Mouse (Mus musculus) E14TG2a.4 (cell line): ENCODE results near the gene Map3k4.

Experiments used
- H3K27me3 ChIP-seq: 2 replicates; pipeline ENCODE4 v1.6.1; 2014; ENCODE audit warnings: low read length, control low read depth; ENCODE audit not compliant: insufficient read depth
- H3K36me3 ChIP-seq: 2 replicates; pipeline ENCODE4 v1.6.1; 2014; ENCODE audit warnings: low read length, control low read depth; ENCODE audit not compliant: insufficient read depth
- H3K4me1 ChIP-seq: replicated peaks from 2 replicates; pipeline ENCODE4 v1.6.1; 2014; ENCODE audit warnings: low read depth, low read length, control low read depth
- H3K4me3 ChIP-seq: replicated peaks from 2 replicates; pipeline ENCODE4 v1.5.1; 2014; ENCODE audit warnings: mild to moderate bottlenecking, low read length
- H3K9me3 ChIP-seq: 2 replicates; pipeline ENCODE4 v1.6.1; 2014; ENCODE audit warnings: low read length, control low read depth
- CTCF ChIP-seq: conservative IDR thresholded peaks from 2 replicates; pipeline ENCODE4 v1.5.1; 2014; ENCODE audit warnings: low read length
- NANOG ChIP-seq: IDR thresholded peaks from 2 replicates; pipeline ENCODE4 v1.6.1; 2014; ENCODE audit warnings: borderline replicate concordance, low read length, mixed read lengths
- POU5F1 ChIP-seq: IDR thresholded peaks from 2 replicates; pipeline ENCODE4 v1.6.1; 2014; ENCODE audit warnings: low read length, borderline replicate concordance

The Map3k4 gene

GRCm38 (mm10) chr17:12205015-12205693, 113.4 kb downstream of the Map3k4 start:
- no peak for TF ChIP-seq POU5F1
- no peak for TF ChIP-seq CTCF
- TF ChIP-seq NANOG: no peak
- peaks cover 35% of the 10 kb centered on the region for H3K36me3 ChIP-seq
- H3K4me1 ChIP-seq: peaks cover 99% of the 10 kb centered on the region
- H3K9me3 ChIP-seq: no peaks in the 10 kb centered on the region
- H3K27me3 ChIP-seq: no peaks in the 10 kb centered on the region
- H3K4me3 ChIP-seq: peak overlapping the region; percentile 48; the same call in 1 of the 2 replicates

GRCm38 (mm10) chr17:12204689-12205014, 113.9 kb downstream of the Map3k4 start:
- TF ChIP-seq NANOG: no peak
- TF ChIP-seq CTCF: no peak
- TF ChIP-seq POU5F1: no peak
- Histone ChIP-seq H3K4me3 (peak overlapping the region; percentile 48), H3K27me3 (no peaks in the 10 kb centered on the region), H3K4me1 (peaks cover 99% of the 10 kb centered on the region), H3K36me3 (peaks cover 35% of the 10 kb centered on the region), H3K9me3 (no peaks in the 10 kb centered on the region)

GRCm38 (mm10) chr17:12204246-12204645, 114.3 kb downstream of the Map3k4 start:
- H3K4me1 ChIP-seq: peaks cover 99% of the 10 kb centered on the region
- TF ChIP-seq NANOG (no peak), CTCF (no peak), POU5F1 (no peak)
- H3K4me3 ChIP-seq: peak overlapping the region; percentile 48
- H3K9me3 ChIP-seq: no peaks in the 10 kb centered on the region
- H3K27me3 ChIP-seq: no peaks in the 10 kb centered on the region
- peaks cover 35% of the 10 kb centered on the region for H3K36me3 ChIP-seq

GRCm38 (mm10) chr17:12203414-12203897, 115.1 kb downstream of the Map3k4 start:
- H3K9me3 ChIP-seq: no peaks in the 10 kb centered on the region
- H3K36me3 ChIP-seq: peaks cover 29% of the 10 kb centered on the region
- TF ChIP-seq POU5F1 (no peak), NANOG (no peak), CTCF (no peak)
- H3K4me1 ChIP-seq: peaks cover 99% of the 10 kb centered on the region
- no peaks in the 10 kb centered on the region for H3K27me3 ChIP-seq
- H3K4me3 ChIP-seq: peak overlapping the region; percentile 65

- H3K36me3 ChIP-seq: peaks cover 34% of the 10 kb centered on the region
- peaks cover 99% of the 10 kb centered on the region for H3K4me1 ChIP-seq
- H3K4me3 ChIP-seq: no peak overlapping the region
- TF ChIP-seq POU5F1: no peak
- no peak for TF ChIP-seq NANOG
- TF ChIP-seq CTCF: no peak
- H3K9me3 ChIP-seq: no peaks in the 10 kb centered on the region
- no peaks in the 10 kb centered on the region for H3K27me3 ChIP-seq
These were observed 117.5 kb downstream of the Map3k4 start for GRCm38 (mm10) chr17:12201086-12201485.

- TF ChIP-seq CTCF (no peak), POU5F1 (no peak), NANOG (no peak)
- H3K4me1 ChIP-seq: peaks cover 99% of the 10 kb centered on the region
- no peaks in the 10 kb centered on the region for H3K27me3 ChIP-seq
- peaks cover 32% of the 10 kb centered on the region for H3K36me3 ChIP-seq
- H3K9me3 ChIP-seq: no peaks in the 10 kb centered on the region
- H3K4me3 ChIP-seq: no peak overlapping the region
These were observed 118.7 kb downstream of the Map3k4 start for GRCm38 (mm10) chr17:12199933-12200332.

- no peak for TF ChIP-seq CTCF
- TF ChIP-seq POU5F1: no peak
- TF ChIP-seq NANOG: no peak
- Histone ChIP-seq H3K27me3 (no peaks in the 10 kb centered on the region), H3K36me3 (peaks cover 43% of the 10 kb centered on the region), H3K4me1 (peaks cover 100% of the 10 kb centered on the region), H3K4me3 (peak overlapping the region; percentile 69), H3K9me3 (no peaks in the 10 kb centered on the region)
These were observed 123.0 kb downstream of the Map3k4 start for GRCm38 (mm10) chr17:12195604-12196003.

GRCm38 (mm10) chr17:12195137-12195536, 123.5 kb downstream of the Map3k4 start:
- H3K9me3 ChIP-seq: no peaks in the 10 kb centered on the region
- H3K4me1 ChIP-seq: peaks cover 100% of the 10 kb centered on the region
- no peak for TF ChIP-seq POU5F1
- no peak for TF ChIP-seq CTCF
- TF ChIP-seq NANOG: no peak
- H3K27me3 ChIP-seq: no peaks in the 10 kb centered on the region
- peak overlapping the region; percentile 69 for H3K4me3 ChIP-seq
- peaks cover 44% of the 10 kb centered on the region for H3K36me3 ChIP-seq

GRCm38 (mm10) chr17:12187782-12188181, 130.8 kb downstream of the Map3k4 start:
- Histone ChIP-seq H3K36me3 (peaks cover 42% of the 10 kb centered on the region), H3K27me3 (no peaks in the 10 kb centered on the region), H3K4me3 (no peak overlapping the region), H3K4me1 (peaks cover 86% of the 10 kb centered on the region), H3K9me3 (no peaks in the 10 kb centered on the region)
- no peak for TF ChIP-seq POU5F1
